Mouse (Mus musculus) myocyte (in vitro differentiated cells): Measurements from ENCODE around the gene Gm10974. TPM values are rescaled to one million over a fixed set of nuclear protein-coding genes. Genes with fewer than 3 reads are reported as not detected.

Experiments used
- H3K27me3 ChIP-seq: one replicate; pipeline ENCODE4 v1.6.1; 2011; ENCODE audit not compliant: control insufficient read depth, insufficient read depth, insufficient read length
- H3K36me3 ChIP-seq: one replicate; pipeline ENCODE4 v1.6.1; 2011; ENCODE audit not compliant: control insufficient read depth, insufficient read depth
- H3K4me2 ChIP-seq: one replicate; pipeline ENCODE4 v1.6.1; 2011; ENCODE audit warnings: low read depth, control low read depth
- H3K4me3 ChIP-seq: one replicate; pipeline ENCODE4 v1.5.1; 2011; ENCODE audit warnings: mild to moderate bottlenecking, control low read depth, moderate library complexity
- H3K79me2 ChIP-seq: one replicate; pipeline ENCODE4 v1.6.1; 2011; ENCODE audit not compliant: control insufficient read depth, insufficient read depth
- H3ac ChIP-seq: one replicate; pipeline ENCODE4 v1.6.1; 2011; ENCODE audit not compliant: control insufficient read depth, insufficient read length
- CEBPB ChIP-seq: IDR thresholded peaks from 2 replicates; pipeline ENCODE4 v1.6.1; 2011; ENCODE audit warnings: mild to moderate bottlenecking, moderate library complexity; ENCODE audit not compliant: poor library complexity, insufficient read depth, severe bottlenecking
- E2F4 ChIP-seq: IDR thresholded peaks from one replicate; pipeline ENCODE4 v1.6.1; 2011; ENCODE audit warnings: mild to moderate bottlenecking, control low read depth, moderate library complexity; ENCODE audit not compliant: insufficient read depth
- MAX ChIP-seq: IDR thresholded peaks from one replicate; pipeline ENCODE4 v1.6.1; 2011; ENCODE audit warnings: low read depth, mild to moderate bottlenecking, control low read depth
- MYOD1 ChIP-seq, 3 experiments: IDR thresholded peaks; one replicate each; pipeline ENCODE4 v1.6.1; 2011; ENCODE audit warnings: control low read depth in 2 of 3, low read depth in 2 of 3, mild to moderate bottlenecking in 2 of 3, moderate library complexity in 1 of 3; ENCODE audit not compliant: insufficient read length in 2 of 3, control insufficient read depth in 1 of 3
- MYOG ChIP-seq, 3 experiments: IDR thresholded peaks; one replicate each; pipeline ENCODE4 v1.6.1; 2011; ENCODE audit warnings: control low read depth in 2 of 3, low read depth in 2 of 3, mild to moderate bottlenecking in 2 of 3; ENCODE audit not compliant: insufficient read length in 2 of 3, control insufficient read depth in 1 of 3, insufficient read depth in 1 of 3
- POLR2A ChIP-seq: IDR thresholded peaks from one replicate; pipeline ENCODE4 v1.6.1; 2011; ENCODE audit warnings: low read depth, mild to moderate bottlenecking, control low read depth, moderate library complexity; ENCODE audit not compliant: insufficient read length
- POLR2AphosphoS2 ChIP-seq: IDR thresholded peaks from one replicate; pipeline ENCODE4 v1.6.1; 2011; ENCODE audit warnings: low read depth, control low read depth; ENCODE audit not compliant: insufficient read length
- REST ChIP-seq: IDR thresholded peaks from one replicate; pipeline ENCODE4 v1.6.1; 2011; ENCODE audit warnings: mild to moderate bottlenecking, control low read depth, moderate library complexity; ENCODE audit not compliant: insufficient read depth, insufficient read length
- TCF12 ChIP-seq: IDR thresholded peaks from one replicate; pipeline ENCODE4 v1.6.1; 2011; ENCODE audit warnings: mild to moderate bottlenecking, control low read depth; ENCODE audit not compliant: poor library complexity, insufficient read depth, severe bottlenecking
- TCF3 ChIP-seq: IDR thresholded peaks from one replicate; pipeline ENCODE4 v1.6.1; 2011; ENCODE audit warnings: low read depth, control low read depth; ENCODE audit not compliant: insufficient read length
- USF1 ChIP-seq: IDR thresholded peaks from one replicate; pipeline ENCODE4 v1.6.1; 2011; ENCODE audit warnings: low read depth, mild to moderate bottlenecking, control low read depth, moderate library complexity
- polyA plus RNA-seq: library from polyadenylated mRNA; unstranded; fragments of >200 nt; fragmentation: generic; extraction: Trizol; gene quantifications from one replicate; pipeline ENCODE4 v1.2.1, GENCODE M21; 2012; ENCODE audit warnings: missing spikeins

Gm10974 gene
- polyA plus RNA-seq, 1 experiment = not detected

- peaks cover 81% of the 10 kb centered on the region for H3K79me2 ChIP-seq
- no peak overlapping the region for H3ac ChIP-seq
- H3K4me2 ChIP-seq = peak overlapping the region; percentile 69
- H3K36me3 ChIP-seq = peaks cover 3% of the 10 kb centered on the region
- TF ChIP-seq REST (no peak), POLR2AphosphoS2 (no peak), USF1 (no peak), MYOG (IDR thresholded peaks at IDR 0.05; ENCODE audit: control insufficient read depth in 1 of 3, insufficient read depth in 1 of 3, insufficient read length in 2 of 3, low read depth in 2 of 3) (no peak)
- no peaks in the 10 kb centered on the region for H3K27me3 ChIP-seq
- no peak overlapping the region for H3K4me3 ChIP-seq
Measured at GRCm38 (mm10) chr7:66384213-66384612, 18.5 kb downstream of the Gm10974 start.

GRCm38 (mm10) chr7:66384891-66385290, 19.2 kb downstream of the Gm10974 start:
- no peak overlapping the region for H3ac ChIP-seq
- TF ChIP-seq MYOD1 (IDR thresholded peaks at IDR 0.05; ENCODE audit: control insufficient read depth in 1 of 3, insufficient read length in 2 of 3, low read depth in 2 of 3) (no peak), USF1 (no peak), MYOG (IDR thresholded peaks at IDR 0.05; ENCODE audit: control insufficient read depth in 1 of 3, insufficient read depth in 1 of 3, insufficient read length in 2 of 3, low read depth in 2 of 3) (no peak), E2F4 (no peak)

GRCm38 (mm10) chr7:66385826-66386225, 20.1 kb downstream of the Gm10974 start:
- Histone ChIP-seq H3ac (no peak overlapping the region), H3K4me3 (no peak overlapping the region), H3K79me2 (peaks cover 77% of the 10 kb centered on the region), H3K4me2 (peak overlapping the region; percentile 28), H3K27me3 (no peaks in the 10 kb centered on the region), H3K36me3 (no peaks in the 10 kb centered on the region)
- TF ChIP-seq CEBPB = no peak
- no peak for TF ChIP-seq POLR2AphosphoS2
- peak in 1 of 3 experiments; percentile 26 for TF ChIP-seq MYOD1 (IDR thresholded peaks at IDR 0.05; ENCODE audit: control insufficient read depth in 1 of 3, insufficient read length in 2 of 3, low read depth in 2 of 3)

More at GRCm38 (mm10) chr7:66384891-66385290, 19.2 kb downstream of the Gm10974 start:
- Histone ChIP-seq H3K4me3 (no peak overlapping the region), H3K27me3 (no peaks in the 10 kb centered on the region), H3K79me2 (peaks cover 79% of the 10 kb centered on the region), H3K36me3 (peaks cover 3% of the 10 kb centered on the region), H3K4me2 (peak overlapping the region; percentile 69)

DNA sequence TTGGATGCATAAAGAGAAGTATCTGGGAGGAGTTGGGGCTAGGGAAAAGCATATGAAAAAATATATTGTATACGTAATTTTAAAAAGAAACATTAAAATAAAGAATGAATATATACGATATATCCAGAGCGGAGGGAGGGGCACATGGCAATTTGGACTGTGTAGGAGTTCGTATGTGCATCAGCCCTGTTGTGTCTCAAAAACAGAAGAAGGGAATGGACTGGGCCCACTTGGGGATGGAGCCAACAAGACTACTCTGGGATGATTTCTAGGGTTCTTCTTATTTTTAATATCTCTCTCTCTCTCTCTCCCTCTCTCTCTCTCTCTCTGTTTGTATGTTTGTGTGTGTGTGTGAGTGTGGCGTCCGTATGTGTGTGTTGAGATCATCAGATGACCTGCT, 20.7 kb downstream of the Gm10974 start:
- Histone ChIP-seq H3K4me3 (no peak overlapping the region), H3ac (no peak overlapping the region), H3K36me3 (no peaks in the 10 kb centered on the region), H3K4me2 (peak overlapping the region; percentile 74), H3K79me2 (peaks cover 72% of the 10 kb centered on the region), H3K27me3 (no peaks in the 10 kb centered on the region)
- TF ChIP-seq MAX = no peak
- no peak for TF ChIP-seq USF1
- no peak for TF ChIP-seq POLR2AphosphoS2
- no peak for TF ChIP-seq POLR2A
- TF ChIP-seq REST = no peak
- no peak for TF ChIP-seq MYOG (IDR thresholded peaks at IDR 0.05; ENCODE audit: control insufficient read depth in 1 of 3, insufficient read depth in 1 of 3, insufficient read length in 2 of 3, low read depth in 2 of 3)
- TF ChIP-seq TCF3 = no peak
- no peak for TF ChIP-seq MYOD1 (IDR thresholded peaks at IDR 0.05; ENCODE audit: control insufficient read depth in 1 of 3, insufficient read length in 2 of 3, low read depth in 2 of 3)

GRCm38 (mm10) chr7:66387419-66387812, 21.7 kb downstream of the Gm10974 start:
- TF ChIP-seq POLR2A (peak; percentile 28), MAX (no peak), MYOG (IDR thresholded peaks at IDR 0.05; ENCODE audit: control insufficient read depth in 1 of 3, insufficient read depth in 1 of 3, insufficient read length in 2 of 3, low read depth in 2 of 3) (no peak)
- peak overlapping the region; percentile 74 for H3K4me2 ChIP-seq
- no peaks in the 10 kb centered on the region for H3K27me3 ChIP-seq
- no peaks in the 10 kb centered on the region for H3K36me3 ChIP-seq
- peaks cover 62% of the 10 kb centered on the region for H3K79me2 ChIP-seq
- H3ac ChIP-seq = peak overlapping the region; percentile 88
- peak overlapping the region; percentile 40 for H3K4me3 ChIP-seq

- H3K27me3 ChIP-seq = no peaks in the 10 kb centered on the region
Measured at GRCm38 (mm10) chr7:66387813-66388521, 22.3 kb downstream of the Gm10974 start, which contains the start of gene Lrrk1. Lrrk1 (minus strand) TSS chr7:66388350.

More at GRCm38 (mm10) chr7:66387813-66388521, 22.3 kb downstream of the Gm10974 start, which contains the start of gene Lrrk1:
- Histone ChIP-seq H3K4me3 (peak within 1 kb of the TSS; percentile 40), H3K36me3 (no peaks in the 10 kb centered on the region), H3ac (peak within 1 kb of the TSS; percentile 88), H3K4me2 (peak within 1 kb of the TSS; percentile 95), H3K79me2 (peaks cover 56% of the 10 kb centered on the region)
- TF ChIP-seq CEBPB (no peak), POLR2A (peak; percentile 71), MYOD1 (IDR thresholded peaks at IDR 0.05; ENCODE audit: control insufficient read depth in 1 of 3, insufficient read length in 2 of 3, low read depth in 2 of 3) (peak in 1 of 3 experiments; percentile 13), POLR2AphosphoS2 (peak; percentile 61), TCF12 (no peak), USF1 (no peak)
